Mouse (Mus musculus) small intestine, adult 2 months (tissue): ENCODE data around the gene Lamtor2.

ENCODE experiments used
- CTCF ChIP-seq: fragments of 200-500 bp; IDR thresholded peaks from 2 replicates; pipeline ENCODE4 v1.5.1; 2012; ENCODE audit warnings: low read depth, mild to moderate bottlenecking, control low read depth, inconsistent platforms, low read length, moderate library complexity, mixed read lengths; ENCODE audit not compliant: insufficient replicate concordance, insufficient read length; ENCODE audit errors: extremely low read depth
- POLR2A ChIP-seq: fragments of 200-500 bp; IDR thresholded peaks from 2 replicates; pipeline ENCODE4 v1.6.1; 2012; ENCODE audit warnings: low read depth, mild to moderate bottlenecking, control low read depth, inconsistent platforms, low read length, moderate library complexity

GRCm38 (mm10) chr3:88561989-88562388 is 9.1 kb upstream of the Lamtor2 start:
- no peak for TF ChIP-seq CTCF
- no peak for TF ChIP-seq POLR2A
